Mouse (Mus musculus) Muller cell, postnatal 12 days (primary cell): ENCODE data around the gene Plod1.

Source experiments
- DNase-seq: peaks from one replicate; pipeline ENCODE4 v3.0.0-alpha.2; 2015; ENCODE audit errors: inconsistent ontology term

The Plod1 gene

GRCm38 (mm10) chr4:147938148-147939096 is 1.9 kb upstream of the Plod1 start:
- no peak for DNase-seq

GRCm38 (mm10) chr4:147937486-147937885 is 919 bp upstream of the Plod1 start:
- DNase-seq, result no peak

GRCm38 (mm10) chr4:147937021-147937420 is 454 bp upstream of the Plod1 start:
- DNase-seq, result no peak

GRCm38 (mm10) chr4:147935904-147936303 is 663 bp downstream of the Plod1 start:
- no peak for DNase-seq

- no peak for DNase-seq
These were observed 2.0 kb downstream of the Plod1 start for GRCm38 (mm10) chr4:147934611-147935010.

- no peak for DNase-seq
These were observed 2.4 kb downstream of the Plod1 start for GRCm38 (mm10) chr4:147934134-147934533.

- no peak for DNase-seq
These were observed 5.6 kb downstream of the Plod1 start for GRCm38 (mm10) chr4:147930946-147931345.

- no peak for DNase-seq
These were observed 8.0 kb downstream of the Plod1 start for GRCm38 (mm10) chr4:147928540-147928939.

GRCm38 (mm10) chr4:147928136-147928535 is 8.4 kb downstream of the Plod1 start:
- no peak for DNase-seq

- DNase-seq, result peak; percentile 36
These were observed 8.9 kb downstream of the Plod1 start for GRCm38 (mm10) chr4:147927705-147928104.

GRCm38 (mm10) chr4:147922341-147922740 is 14.2 kb downstream of the Plod1 start:
- DNase-seq, result no peak

- no peak for DNase-seq
These were observed 15.6 kb downstream of the Plod1 start for GRCm38 (mm10) chr4:147920973-147921372.

- peak; percentile 36 for DNase-seq
These were observed 18.0 kb downstream of the Plod1 start for GRCm38 (mm10) chr4:147918459-147919121.

- DNase-seq, result no peak
These were observed 27.1 kb downstream of the Plod1 start for GRCm38 (mm10) chr4:147909486-147909885.

- peak; percentile 43 for DNase-seq
These were observed 30.3 kb downstream of the Plod1 start for GRCm38 (mm10) chr4:147906230-147906629.

GRCm38 (mm10) chr4:147905090-147905659 is 31.4 kb downstream of the Plod1 start:
- DNase-seq, result no peak

- DNase-seq, result peak; percentile 95
These were observed 32.1 kb downstream of the Plod1 start, which contains the start of gene Mfn2 for GRCm38 (mm10) chr4:147904313-147905089. Mfn2 (minus strand) TSS chr4:147904704.

- DNase-seq, result no peak
These were observed 33.0 kb downstream of the Plod1 start for GRCm38 (mm10) chr4:147903601-147904000.

- no peak for DNase-seq
These were observed 33.6 kb downstream of the Plod1 start for GRCm38 (mm10) chr4:147902906-147903500.

GRCm38 (mm10) chr4:147900452-147900851 is 36.1 kb downstream of the Plod1 start:
- DNase-seq, result no peak

- no peak for DNase-seq
These were observed 39.2 kb downstream of the Plod1 start for GRCm38 (mm10) chr4:147897348-147897747.
